Mouse (Mus musculus) c-Kit-positive CD71-negative TER-119-negative erythroid progenitor cells, embryonic 14.5 days (primary cell): Measurements from ENCODE around the gene Trrap.
A peak's percentile ranks its signal among the peaks of the same experiment; 100 is the strongest.

Experiments used
- DNase-seq: peaks from one replicate; pipeline ENCODE4 v3.0.0-alpha.2; 2013; ENCODE audit warnings: low read depth

Gene Trrap

DNA sequence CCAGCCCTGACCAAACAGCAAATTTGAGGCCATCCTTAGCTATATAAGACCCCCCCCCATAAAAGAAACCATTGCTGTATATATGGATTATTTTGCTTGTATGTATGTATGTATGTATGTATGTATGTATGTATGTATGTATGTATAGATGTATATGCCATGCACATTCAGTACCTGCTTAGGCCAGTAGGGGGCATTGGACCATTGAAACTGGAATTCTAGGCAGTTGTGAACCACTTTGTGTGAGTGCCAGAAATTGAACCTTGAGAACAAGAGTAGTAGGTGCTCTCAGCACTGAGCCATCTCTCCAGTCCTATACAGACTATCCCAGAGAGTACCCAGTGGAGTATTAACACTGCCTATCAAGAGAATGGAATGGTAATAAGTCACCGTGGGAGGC lies 104.2 kb downstream of the Trrap start:
- DNase-seq: no peak

DNA sequence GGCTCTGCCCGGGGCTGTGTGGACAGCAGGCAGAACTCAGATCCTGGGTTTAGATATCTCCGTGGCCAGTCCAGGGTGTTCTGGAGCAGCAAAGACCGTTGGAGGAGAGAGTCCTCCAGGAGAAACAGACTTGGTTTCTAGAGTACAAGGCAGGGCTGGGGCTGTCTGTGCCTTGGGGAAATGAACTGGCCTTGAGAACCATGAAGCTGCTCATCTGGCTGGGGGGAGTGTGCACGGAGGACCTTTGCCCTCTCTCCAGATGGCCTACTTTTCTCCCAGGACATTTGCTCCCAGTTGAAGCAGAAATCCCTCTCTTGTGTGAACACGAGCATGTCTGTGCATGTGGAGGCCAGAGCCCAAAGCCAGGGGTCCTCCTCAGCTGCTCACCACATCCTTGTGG lies 104.8 kb downstream of the Trrap start:
- DNase-seq: no peak

DNA sequence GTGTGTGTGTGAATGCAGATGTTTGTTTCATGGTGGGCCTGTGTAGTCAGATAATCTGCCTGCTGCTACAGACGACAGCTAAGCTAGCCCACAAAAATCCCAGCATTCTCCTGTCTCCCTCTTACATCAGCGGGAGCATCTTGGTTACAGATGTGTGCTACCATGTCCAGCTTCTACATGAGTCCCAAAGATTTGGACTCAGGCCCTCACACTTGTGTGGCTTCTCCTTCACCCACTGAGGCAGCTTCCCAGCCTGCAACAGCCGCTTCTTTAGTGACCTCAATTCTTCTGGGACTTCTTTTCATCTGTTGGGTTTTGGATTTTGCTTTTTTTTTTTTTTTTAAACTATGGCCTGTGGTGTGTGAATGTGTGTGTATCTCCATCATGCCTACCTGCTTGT lies 105.3 kb downstream of the Trrap start:
- no peak for DNase-seq

DNA sequence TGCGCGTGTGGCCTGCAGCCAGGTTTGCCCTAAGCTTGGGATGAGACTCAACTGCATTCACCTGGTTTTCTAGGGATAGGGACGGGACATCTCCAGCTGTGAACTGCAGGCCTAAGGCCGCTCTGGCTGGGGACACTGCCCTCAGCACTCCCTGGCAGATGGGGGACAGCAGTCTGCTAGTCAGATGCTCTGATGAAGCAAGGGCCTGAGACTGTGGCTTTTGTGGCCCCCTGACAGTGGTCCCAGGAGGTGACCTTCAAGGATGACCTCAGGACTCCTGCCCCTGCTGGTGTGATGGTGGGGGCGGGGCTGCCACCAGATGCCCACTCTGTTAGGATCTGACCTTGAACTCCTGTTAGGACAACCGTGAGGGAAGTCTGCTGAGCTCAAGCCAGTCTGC lies 107.7 kb downstream of the Trrap start:
- DNase-seq: no peak

DNA sequence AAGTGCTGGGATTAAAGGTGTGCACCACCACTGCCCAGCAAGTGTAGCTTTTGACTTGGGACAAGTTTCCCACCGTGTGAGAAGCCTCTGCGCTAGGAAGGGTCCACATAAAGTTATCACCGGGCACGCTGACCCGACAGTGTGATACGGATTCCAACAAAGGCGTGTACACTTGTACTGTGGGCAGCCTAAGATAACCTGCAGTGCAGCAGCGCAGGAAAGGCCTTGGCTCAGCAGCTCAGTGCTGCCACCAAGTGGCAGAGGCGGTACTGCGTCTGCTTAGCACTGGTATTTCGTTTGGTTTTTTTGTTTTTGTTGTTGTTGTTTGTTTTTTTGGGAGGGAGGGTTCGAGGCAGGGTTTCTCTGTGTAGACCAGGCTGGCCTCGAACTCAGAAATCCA lies 108.4 kb downstream of the Trrap start:
- DNase-seq: peak; percentile 50

DNA sequence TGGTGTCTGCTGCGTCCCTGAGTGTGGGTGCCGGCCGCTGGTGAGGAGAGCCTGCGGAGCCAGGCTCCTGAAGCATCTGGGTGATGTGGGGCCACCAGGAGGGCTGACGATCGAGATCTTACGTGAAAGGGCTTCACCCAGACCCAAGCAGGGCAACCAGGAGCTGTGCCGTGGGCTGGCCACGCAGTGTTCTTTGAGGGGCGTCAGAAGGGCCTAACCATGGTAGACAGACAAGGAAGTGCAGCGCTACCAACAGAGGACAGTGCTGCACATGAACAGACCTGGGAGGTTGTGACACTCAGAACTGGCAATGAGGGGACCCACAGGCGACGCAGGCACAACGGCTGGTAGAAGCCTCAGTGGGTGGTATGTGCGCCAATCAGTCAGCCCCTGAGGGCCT lies 109.5 kb downstream of the Trrap start:
- no peak for DNase-seq

DNA sequence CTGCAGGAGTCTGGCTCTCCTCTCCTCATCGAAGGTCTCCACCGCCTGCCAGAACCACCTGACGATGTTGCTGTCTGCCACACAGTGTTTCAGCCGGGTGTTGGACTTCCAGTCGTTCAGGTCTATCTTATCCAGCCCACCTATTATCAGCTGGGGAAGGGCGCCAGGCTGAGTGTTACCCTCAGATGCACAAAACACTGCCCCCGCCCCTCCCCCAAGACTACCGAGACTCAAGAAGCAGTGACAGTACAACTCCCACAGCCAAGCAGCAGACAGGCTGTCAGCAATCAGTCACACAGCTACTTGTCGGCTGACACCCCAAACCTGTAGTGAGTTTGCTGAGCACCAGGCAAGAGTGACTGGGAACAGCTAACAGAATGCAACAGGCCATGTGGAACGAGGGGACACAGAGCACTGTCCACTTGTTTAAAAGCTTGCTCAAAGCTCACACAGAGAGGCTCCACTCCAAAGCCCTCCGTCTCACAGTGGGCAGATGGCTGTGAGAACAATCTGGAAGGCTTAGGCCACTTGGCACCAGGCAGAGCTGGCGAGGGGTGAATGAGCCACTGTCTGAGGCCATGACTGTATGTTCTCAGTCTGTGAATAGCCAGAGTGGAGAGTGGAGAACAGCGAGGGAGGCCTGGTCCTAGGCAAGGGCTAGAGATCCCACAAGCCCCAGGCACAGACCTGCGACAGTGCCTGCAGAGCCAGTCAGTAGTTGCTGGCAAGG lies 114.3 kb downstream of the Trrap start:
- no peak for DNase-seq

DNA sequence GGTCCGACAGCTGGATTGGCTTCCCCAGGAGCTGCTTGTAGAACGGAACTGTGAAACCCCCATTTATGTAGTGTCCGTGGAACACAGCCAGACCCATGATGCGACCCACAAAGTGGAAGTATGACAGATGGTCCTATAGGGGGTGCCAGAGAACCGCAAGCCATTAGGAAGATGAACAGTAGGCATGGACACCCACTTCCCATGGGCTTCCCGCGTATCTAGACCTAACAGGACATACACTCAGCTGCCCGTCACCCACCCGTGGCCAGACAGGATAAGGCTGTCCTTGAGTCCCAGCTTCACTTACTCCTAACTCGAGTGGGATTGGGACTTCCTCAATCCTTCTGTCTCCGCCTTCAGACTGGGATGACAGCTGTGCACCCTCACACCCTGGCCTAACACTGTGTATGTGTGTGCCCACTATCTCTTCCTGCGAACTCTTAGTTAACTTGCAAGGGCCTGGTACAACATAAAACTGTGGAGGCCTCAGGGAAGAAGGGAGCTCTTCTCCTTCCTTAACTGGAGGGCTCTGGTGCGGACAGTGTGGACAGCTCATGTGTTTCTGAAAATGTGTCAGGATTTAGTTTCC lies 117.2 kb downstream of the Trrap start:
- no peak for DNase-seq

DNA sequence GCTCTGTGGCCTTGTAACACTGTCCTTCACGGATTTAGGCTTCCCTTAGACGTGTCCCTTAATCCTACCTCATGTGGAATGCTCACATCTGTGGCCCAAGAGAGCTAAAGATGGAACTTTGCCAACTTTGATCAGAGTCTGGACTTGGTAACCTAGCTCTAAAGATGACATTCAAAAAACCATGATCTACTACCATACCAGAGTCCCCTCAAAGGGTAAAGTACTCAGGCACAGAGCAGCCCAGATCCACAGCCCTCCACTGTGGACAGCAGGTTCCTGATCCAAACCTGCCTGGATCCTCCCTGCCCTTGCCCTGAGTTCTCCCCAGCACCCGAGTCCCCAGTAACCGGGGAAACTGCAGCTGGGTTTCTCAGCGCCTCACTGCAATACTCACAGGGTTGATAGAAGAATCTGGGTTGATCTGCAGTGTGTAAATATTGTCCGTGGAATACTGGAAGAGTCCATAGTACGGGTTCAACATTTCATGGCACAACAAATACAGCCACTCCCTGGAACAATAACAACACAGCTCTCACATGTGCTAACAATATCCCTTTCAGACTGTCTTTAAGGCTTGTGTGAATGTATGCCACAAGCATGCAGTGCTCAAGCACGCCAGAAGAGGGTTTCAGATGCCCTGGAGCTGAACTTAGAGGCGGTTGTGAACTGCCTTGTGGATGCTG lies 118.6 kb downstream of the Trrap start:
- no peak for DNase-seq

DNA sequence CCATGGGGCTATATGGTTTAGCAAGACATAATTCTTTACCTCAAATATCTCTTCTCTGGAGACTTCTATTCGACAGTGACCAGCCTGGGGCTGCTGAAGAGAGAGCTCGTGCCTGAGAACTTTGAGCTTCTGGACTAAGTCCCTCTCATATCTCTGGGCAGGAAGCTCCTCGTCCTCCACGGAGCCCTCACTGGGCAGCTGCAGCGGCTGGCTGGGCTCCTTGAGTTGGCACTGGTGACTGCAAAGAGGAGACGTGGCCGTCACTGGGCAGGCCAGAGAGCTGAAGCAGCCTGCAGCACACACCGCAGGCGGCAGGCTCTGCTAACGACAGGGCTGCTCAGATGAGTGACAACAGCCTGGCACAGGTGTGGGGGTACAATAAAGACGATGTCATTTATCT lies 123.7 kb downstream of the Trrap start:
- no peak for DNase-seq

DNA sequence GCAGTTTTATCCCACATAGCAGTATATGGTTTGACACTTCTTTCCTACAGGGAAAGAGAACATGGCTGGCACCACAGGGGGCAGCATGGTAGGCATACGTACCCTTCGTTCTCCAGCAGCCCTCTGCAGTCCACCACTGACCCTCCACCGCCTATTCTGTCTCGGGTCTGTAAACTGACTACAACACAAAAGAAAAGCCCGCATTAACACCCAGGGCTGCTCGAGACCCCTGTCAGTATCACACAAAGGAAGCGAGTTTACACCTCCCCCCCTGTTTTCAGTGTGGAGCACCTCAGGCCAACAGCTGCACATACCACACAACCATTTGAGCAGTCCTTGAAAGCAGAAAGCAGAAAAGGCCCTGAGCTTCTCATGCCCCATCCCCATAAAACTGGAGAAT lies 130.3 kb downstream of the Trrap start:
- no peak for DNase-seq

DNA sequence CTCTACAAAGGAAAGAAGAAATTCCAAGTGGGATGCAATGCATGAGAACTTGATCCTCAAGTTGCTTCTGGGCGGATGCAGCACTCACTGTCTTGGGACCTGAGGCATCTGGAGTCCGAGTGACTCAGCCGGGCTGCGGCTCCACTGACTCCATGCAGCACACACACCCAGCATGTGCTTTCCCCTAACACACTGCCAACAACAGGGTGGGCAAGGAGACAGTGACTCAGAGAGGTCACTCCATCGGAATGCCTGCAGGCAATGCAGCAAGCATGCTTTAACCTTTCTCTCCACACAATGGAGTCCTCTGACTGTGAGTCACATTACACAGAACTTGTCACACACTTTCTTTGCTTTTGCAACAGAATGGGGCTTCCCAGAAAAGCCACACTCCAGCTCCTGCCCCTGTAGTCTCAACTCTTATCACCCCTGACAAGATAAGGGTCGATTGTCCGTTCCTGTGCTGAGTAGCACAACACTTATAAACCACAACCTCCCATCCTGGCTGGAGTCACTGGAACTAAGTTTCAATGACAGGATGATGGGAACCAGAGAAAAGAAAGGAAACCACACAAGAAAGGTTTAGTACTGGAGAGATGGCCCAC lies 131.0 kb downstream of the Trrap start:
- DNase-seq: no peak

DNA sequence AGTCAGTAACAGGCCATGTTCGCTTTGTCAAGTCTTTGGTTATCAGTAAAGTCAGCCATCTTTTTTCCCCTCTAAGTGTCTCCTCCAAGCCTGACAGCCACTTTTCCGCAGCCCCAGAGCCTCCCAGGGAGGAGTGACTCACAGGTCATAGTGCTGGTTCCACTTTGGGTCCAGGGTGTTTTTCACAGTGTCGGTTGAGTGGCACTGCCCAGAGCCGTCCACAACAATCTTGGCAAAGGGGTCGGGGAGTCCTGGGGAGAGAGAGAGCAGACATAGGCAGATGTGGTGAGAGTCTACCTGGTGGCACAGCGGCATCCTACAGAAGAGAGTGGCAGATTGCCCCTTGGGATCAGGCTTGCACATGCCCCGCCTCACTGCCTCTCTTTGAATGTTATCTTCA lies 133.5 kb downstream of the Trrap start:
- no peak for DNase-seq

DNA sequence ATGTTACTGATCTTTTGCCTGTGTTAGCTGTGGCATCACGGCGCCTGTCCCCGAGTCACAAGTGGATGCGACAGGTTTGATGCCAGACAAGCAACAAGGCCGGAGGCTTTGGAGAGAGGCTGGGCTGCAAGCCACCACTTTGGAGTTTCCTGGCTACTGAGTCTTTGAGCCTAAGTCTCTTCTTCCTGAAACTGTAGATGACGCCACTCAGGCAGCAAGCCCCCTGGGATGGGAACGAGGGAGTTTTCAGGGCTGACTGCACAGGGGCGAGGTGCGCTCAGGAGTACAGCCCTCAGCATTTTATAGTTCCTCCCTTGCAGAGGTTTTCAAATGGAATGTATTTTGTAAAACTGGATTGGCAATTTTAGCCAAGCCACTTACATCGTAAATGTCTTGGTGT lies 134.3 kb downstream of the Trrap start:
- DNase-seq: no peak

DNA sequence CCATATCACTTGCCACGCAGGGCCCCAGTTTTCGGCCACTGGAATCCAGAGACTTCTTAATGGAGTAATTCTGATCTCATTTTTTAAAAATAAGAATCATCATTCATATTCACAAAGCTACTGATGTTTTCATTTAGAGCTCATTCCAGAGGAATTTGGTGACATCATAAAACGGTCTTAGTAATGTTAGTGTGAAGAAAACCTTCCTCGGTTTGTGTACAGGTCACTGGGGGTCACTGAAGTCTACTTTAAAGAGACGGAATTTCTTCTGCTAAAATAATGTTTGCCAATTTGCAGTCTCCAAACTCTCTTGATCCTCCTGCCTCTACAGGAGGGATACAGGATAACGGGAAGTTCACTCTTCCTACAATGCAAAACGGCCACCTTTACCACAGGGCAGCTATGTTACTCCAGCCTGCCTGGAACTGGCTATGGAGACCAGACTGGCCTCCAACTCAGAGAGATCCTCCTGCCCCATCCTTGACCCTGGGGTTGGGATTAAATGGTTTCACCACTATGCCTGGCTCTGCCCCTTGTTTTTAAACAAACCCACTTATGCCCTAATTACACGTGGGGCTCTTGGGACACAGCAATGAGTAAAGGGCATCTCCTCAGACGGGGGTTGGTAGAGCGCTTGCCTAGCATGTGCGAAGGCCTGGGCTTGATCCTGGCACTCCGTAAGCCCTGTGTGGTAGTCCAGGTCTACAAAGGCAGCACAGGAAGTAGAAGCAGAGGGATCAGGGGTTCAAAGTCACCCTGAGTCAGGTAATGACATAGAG lies 137.0 kb downstream of the Trrap start:
- DNase-seq: no peak

DNA sequence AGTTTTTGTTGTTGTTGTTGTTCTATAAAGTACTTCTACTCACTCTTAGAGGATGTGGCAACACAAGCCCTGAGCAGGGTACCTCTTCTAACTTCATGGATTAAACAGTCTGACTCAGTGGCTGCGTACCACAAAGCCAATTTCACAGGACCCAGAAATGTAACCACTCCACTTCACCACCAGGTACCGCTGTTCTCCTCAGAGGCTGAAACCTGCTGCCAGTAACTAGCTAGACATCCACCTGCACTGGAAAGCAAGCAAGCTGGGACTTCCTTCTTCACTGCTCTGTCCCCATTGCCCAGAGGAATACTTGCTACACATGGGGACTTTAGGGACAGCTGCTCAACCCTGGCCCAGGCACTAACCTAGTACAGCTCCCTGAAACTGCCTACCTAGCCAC lies 140.1 kb downstream of the Trrap start:
- no peak for DNase-seq
